Mouse (Mus musculus): ENCODE measurements around the gene Tubb1. TPM values are rescaled to one million over a fixed set of nuclear protein-coding genes. Genes with fewer than 3 reads are reported as not detected.
A peak's percentile ranks its signal among the peaks of the same experiment; 100 is the strongest.

The Tubb1 gene
- polyA plus RNA-seq, 1 experiment from 2014 or later, result 5.2 TPM

GRCm38 (mm10) chr2:174444359-174444758 is 6.1 kb upstream of the Tubb1 start:
- WGBS, result 68% methylated on average over 7 of the region's 7 CpGs
- ATAC-seq (ENCODE audit: extremely low read depth, insufficient number of reproducible peaks, low FRiP score, low TSS enrichment), result no peak

GRCm38 (mm10) chr2:174445018-174445417 is 5.5 kb upstream of the Tubb1 start:
- ATAC-seq (ENCODE audit: extremely low read depth, insufficient number of reproducible peaks, low FRiP score, low TSS enrichment), result no peak
- Histone ChIP-seq H3K4me1 (peaks cover 17% of the 10 kb centered on the region), H3K9ac (no peak overlapping the region), H3K27ac (replicated peaks) (no peak overlapping the region), H3K27me3 (replicated peaks) (no peaks in the 10 kb centered on the region), H3K4me2 (no peak overlapping the region), H3K36me3 (no peaks in the 10 kb centered on the region), H3K9me3 (no peaks in the 10 kb centered on the region), H3K4me3 (no peak overlapping the region)
- WGBS, result 77% methylated on average over 6 of the region's 6 CpGs

More at GRCm38 (mm10) chr2:174444359-174444758, 6.1 kb upstream of the Tubb1 start:
- Histone ChIP-seq H3K27me3 (replicated peaks) (no peaks in the 10 kb centered on the region), H3K4me1 (peaks cover 22% of the 10 kb centered on the region), H3K36me3 (no peaks in the 10 kb centered on the region), H3K27ac (replicated peaks) (no peak overlapping the region), H3K9me3 (no peaks in the 10 kb centered on the region), H3K4me2 (no peak overlapping the region), H3K9ac (no peak overlapping the region), H3K4me3 (no peak overlapping the region)

GRCm38 (mm10) chr2:174446492-174446891 is 4.0 kb upstream of the Tubb1 start:
- WGBS, result 63% methylated on average over 7 of the region's 7 CpGs
- H3K27ac ChIP-seq (replicated peaks), result no peak overlapping the region

GRCm38 (mm10) chr2:174446905-174447304 is 3.6 kb upstream of the Tubb1 start:
- H3K4me2 ChIP-seq, result no peak overlapping the region
- no peak overlapping the region for H3K9ac ChIP-seq
- peaks cover 10% of the 10 kb centered on the region for H3K4me1 ChIP-seq
- H3K4me3 ChIP-seq, result no peak overlapping the region
- H3K36me3 ChIP-seq, result no peaks in the 10 kb centered on the region
- WGBS, result 61% methylated on average over 8 of the region's 8 CpGs
- H3K27ac ChIP-seq (replicated peaks), result no peak overlapping the region
- H3K9me3 ChIP-seq, result no peaks in the 10 kb centered on the region
- no peaks in the 10 kb centered on the region for H3K27me3 ChIP-seq (replicated peaks)
- ATAC-seq (ENCODE audit: extremely low read depth, insufficient number of reproducible peaks, low FRiP score, low TSS enrichment), result no peak

More at GRCm38 (mm10) chr2:174446492-174446891, 4.0 kb upstream of the Tubb1 start:
- Histone ChIP-seq H3K4me3 (no peak overlapping the region), H3K9me3 (no peaks in the 10 kb centered on the region), H3K9ac (no peak overlapping the region), H3K4me1 (peaks cover 14% of the 10 kb centered on the region), H3K4me2 (no peak overlapping the region), H3K36me3 (no peaks in the 10 kb centered on the region), H3K27me3 (replicated peaks) (no peaks in the 10 kb centered on the region)
- ATAC-seq (ENCODE audit: extremely low read depth, insufficient number of reproducible peaks, low FRiP score, low TSS enrichment), result no peak

GRCm38 (mm10) chr2:174448405-174448804 is 2.1 kb upstream of the Tubb1 start:
- WGBS, result 81% methylated on average over 4 of the region's 4 CpGs
- H3K4me3 ChIP-seq, result no peak overlapping the region
- no peak for ATAC-seq (ENCODE audit: extremely low read depth, insufficient number of reproducible peaks, low FRiP score, low TSS enrichment)
- H3K9ac ChIP-seq, result no peak overlapping the region
- peaks cover under 1% of the 10 kb centered on the region for H3K4me1 ChIP-seq
- no peak overlapping the region for H3K4me2 ChIP-seq
- no peaks in the 10 kb centered on the region for H3K9me3 ChIP-seq
- no peaks in the 10 kb centered on the region for H3K36me3 ChIP-seq
- H3K27ac ChIP-seq (replicated peaks), result no peak overlapping the region
- no peaks in the 10 kb centered on the region for H3K27me3 ChIP-seq (replicated peaks)

- H3K4me3 ChIP-seq, result no peak overlapping the region
- no peak for ATAC-seq (ENCODE audit: extremely low read depth, insufficient number of reproducible peaks, low FRiP score, low TSS enrichment)
- H3K27ac ChIP-seq (replicated peaks), result no peak overlapping the region
- no peaks in the 10 kb centered on the region for H3K9me3 ChIP-seq
- H3K4me1 ChIP-seq, result peaks cover 5% of the 10 kb centered on the region
- peak overlapping the region; percentile 6; the same call in 1 of the 2 replicates for H3K4me2 ChIP-seq
- WGBS, result 43% methylated on average over 7 of the region's 7 CpGs
- H3K9ac ChIP-seq, result no peak overlapping the region
- no peaks in the 10 kb centered on the region for H3K27me3 ChIP-seq (replicated peaks)
- H3K36me3 ChIP-seq, result no peaks in the 10 kb centered on the region
Observed at GRCm38 (mm10) chr2:174453681-174454080, 3.2 kb downstream of the Tubb1 start.

- Histone ChIP-seq H3K27ac (replicated peaks) (no peak overlapping the region), H3K9ac (no peak overlapping the region), H3K27me3 (replicated peaks) (no peaks in the 10 kb centered on the region), H3K9me3 (no peaks in the 10 kb centered on the region), H3K4me3 (no peak overlapping the region), H3K36me3 (peaks cover 30% of the 10 kb centered on the region), H3K4me1 (peaks cover 10% of the 10 kb centered on the region), H3K4me2 (no peak overlapping the region)
- ATAC-seq (ENCODE audit: extremely low read depth, insufficient number of reproducible peaks, low FRiP score, low TSS enrichment), result no peak
- 61% methylated on average over 2 of the region's 2 CpGs for WGBS
Observed at GRCm38 (mm10) chr2:174459365-174459764, 8.9 kb downstream of the Tubb1 start.

- WGBS, result 27% methylated on average over 10 of the region's 10 CpGs
- no peaks in the 10 kb centered on the region for H3K9me3 ChIP-seq
- peaks cover 10% of the 10 kb centered on the region for H3K4me1 ChIP-seq
- 0 out of 2 replicates have a peak, but pooled peaks have one; percentile 12 for ATAC-seq (ENCODE audit: extremely low read depth, insufficient number of reproducible peaks, low FRiP score, low TSS enrichment)
- H3K36me3 ChIP-seq, result peaks cover 67% of the 10 kb centered on the region
- no peaks in the 10 kb centered on the region for H3K27me3 ChIP-seq (replicated peaks)
- H3K4me3 ChIP-seq, result peak overlapping the region; percentile 73
- peak overlapping the region; percentile 84 for H3K4me2 ChIP-seq
- peak overlapping the region; percentile 88 for H3K9ac ChIP-seq
- peak overlapping the region; percentile 79 for H3K27ac ChIP-seq (replicated peaks)
Observed at GRCm38 (mm10) chr2:174463370-174463769, 12.9 kb downstream of the Tubb1 start.

- Histone ChIP-seq H3K4me3 (peak within 1 kb of the TSS; percentile 73), H3K4me2 (peak within 1 kb of the TSS; percentile 84), H3K27ac (replicated peaks) (peak within 1 kb of the TSS; percentile 79), H3K27me3 (replicated peaks) (no peaks in the 10 kb centered on the region), H3K4me1 (peaks cover 10% of the 10 kb centered on the region), H3K9ac (peak within 1 kb of the TSS; percentile 88), H3K36me3 (peaks cover 73% of the 10 kb centered on the region), H3K9me3 (no peaks in the 10 kb centered on the region)
- peak; percentile 99 for ATAC-seq (ENCODE audit: extremely low read depth, insufficient number of reproducible peaks, low FRiP score, low TSS enrichment)
- WGBS, result 2% methylated on average over 48 of the region's 48 CpGs
Observed at GRCm38 (mm10) chr2:174463789-174464523, 13.5 kb downstream of the Tubb1 start, which contains the start of gene Atp5e. Gene Atp5e (minus strand): TSS chr2:174464105.

- 69% methylated on average over 4 of the region's 4 CpGs for WGBS
- peaks cover 64% of the 10 kb centered on the region for H3K36me3 ChIP-seq
Observed at GRCm38 (mm10) chr2:174470333-174470732, 19.8 kb downstream of the Tubb1 start.

GRCm38 (mm10) chr2:174470786-174471405 is 20.4 kb downstream of the Tubb1 start:
- no peak for ATAC-seq (ENCODE audit: extremely low read depth, insufficient number of reproducible peaks, low FRiP score, low TSS enrichment)
- no peak overlapping the region for H3K4me3 ChIP-seq
- H3K9ac ChIP-seq, result no peak overlapping the region
- H3K4me1 ChIP-seq, result peaks cover 32% of the 10 kb centered on the region
- H3K36me3 ChIP-seq, result peaks cover 58% of the 10 kb centered on the region
- H3K4me2 ChIP-seq, result peak overlapping the region; percentile 85
- 72% methylated on average over 7 of the region's 7 CpGs for WGBS
- peaks cover 3% of the 10 kb centered on the region; the same call in 1 of the 2 replicates for H3K9me3 ChIP-seq
- H3K27me3 ChIP-seq (replicated peaks), result no peaks in the 10 kb centered on the region
- no peak overlapping the region; the same call in 1 of the 2 replicates for H3K27ac ChIP-seq (replicated peaks)

More at GRCm38 (mm10) chr2:174470333-174470732, 19.8 kb downstream of the Tubb1 start:
- Histone ChIP-seq H3K27ac (replicated peaks) (no peak overlapping the region), H3K4me2 (no peak overlapping the region), H3K27me3 (replicated peaks) (no peaks in the 10 kb centered on the region), H3K4me1 (peaks cover 32% of the 10 kb centered on the region), H3K9ac (no peak overlapping the region), H3K4me3 (no peak overlapping the region), H3K9me3 (peaks cover 3% of the 10 kb centered on the region; the same call in 1 of the 2 replicates)
- ATAC-seq (ENCODE audit: extremely low read depth, insufficient number of reproducible peaks, low FRiP score, low TSS enrichment), result no peak

Measured in heart, embryonic 13.5 days (tissue).